Mouse (Mus musculus) olfactory bulb, adult 2 months (tissue): ENCODE data around the gene Slc7a4.

ENCODE experiments used
- CTCF ChIP-seq: fragments of 200-500 bp; IDR thresholded peaks from 2 replicates; pipeline ENCODE4 v1.5.1; 2012; ENCODE audit warnings: low read depth, mild to moderate bottlenecking, low read length, moderate library complexity; ENCODE audit not compliant: insufficient read depth
- POLR2A ChIP-seq: fragments of 200-500 bp; IDR thresholded peaks from 2 replicates; pipeline ENCODE4 v1.6.1; 2012; ENCODE audit warnings: mild to moderate bottlenecking, low read depth, low read length, moderate library complexity; ENCODE audit not compliant: insufficient read depth

- TF ChIP-seq POLR2A (no peak), CTCF (no peak)
These were observed 46.4 kb downstream of the Slc7a4 start for GRCm38 (mm10) chr16:17536584-17536983.
